Mouse (Mus musculus) lung, embryonic 14.5 days (tissue): ENCODE data around the gene Nudcd2. TPM values are rescaled to one million over a fixed set of nuclear protein-coding genes. Genes with fewer than 3 reads are reported as not detected.

ENCODE experiments used
- ATAC-seq: fragments of 200-750 bp; cut with Nextera tagmentation; 2 replicates; pipeline ENCODE4 v1.8.0; 2017; ENCODE audit warnings: mild to moderate bottlenecking, moderate TSS enrichment, moderate library complexity; ENCODE audit not compliant: insufficient read depth
- DNase-seq: peaks from one replicate; pipeline ENCODE4 v3.0.0-alpha.2; 2015
- H3K27ac ChIP-seq: fragments of 300-500 bp; sonication (generic); 2 replicates; pipeline ENCODE4 v1.5.1; 2014; ENCODE audit warnings: low read depth, mild to moderate bottlenecking, moderate library complexity
- H3K27me3 ChIP-seq: fragments of 300-500 bp; sonication (generic); 2 replicates; pipeline ENCODE4 v1.6.1; 2014; ENCODE audit warnings: low read length, control low read depth; ENCODE audit not compliant: insufficient read depth
- H3K36me3 ChIP-seq: fragments of 300-500 bp; sonication (generic); 2 replicates; pipeline ENCODE4 v1.6.1; 2014; ENCODE audit warnings: control low read depth; ENCODE audit not compliant: insufficient read depth
- H3K4me1 ChIP-seq: fragments of 300-500 bp; sonication (generic); 2 replicates; pipeline ENCODE4 v1.6.1; 2014; ENCODE audit warnings: antibody characterized with exemption, control low read depth; ENCODE audit not compliant: insufficient read depth
- H3K4me2 ChIP-seq: fragments of 300-500 bp; sonication (generic); 2 replicates; pipeline ENCODE4 v1.6.1; 2014; ENCODE audit warnings: mild to moderate bottlenecking
- H3K4me3 ChIP-seq: fragments of 300-500 bp; sonication (generic); 2 replicates; pipeline ENCODE4 v1.5.1; 2014; ENCODE audit warnings: low read depth, low read length
- H3K9ac ChIP-seq: fragments of 300-500 bp; sonication (generic); 2 replicates; pipeline ENCODE4 v1.6.1; 2014
- H3K9me3 ChIP-seq: fragments of 300-500 bp; sonication (generic); 2 replicates; pipeline ENCODE4 v1.6.1; 2016; ENCODE audit warnings: low read depth, low read length, control low read depth
- CTCF ChIP-seq: IDR thresholded peaks from 2 replicates; pipeline ENCODE4 v1.5.1; 2016; ENCODE audit warnings: antibody characterized with exemption, low read depth
- WGBS: fragments of 180-500 bp; shearing (Covaris S2); extraction: QIAGEN DNeasy Blood & Tissue Kit; methylation state at CpG from one replicate; pipeline ENCODE4 v1.1.7; 2014; 5-methylcytosine and 5-hydroxymethylcytosine counted together
- polyA plus RNA-seq: library from polyadenylated mRNA; unstranded; fragments of >200 nt; fragmentation: Nextera tagmentation; extraction: Ambion mirVana; gene quantifications from 2 replicates; pipeline ENCODE4 v1.2.1, GENCODE M21; 2014

Nudcd2 gene
- polyA plus RNA-seq, 1 experiment from 2014 or later: 167 TPM

DNA sequence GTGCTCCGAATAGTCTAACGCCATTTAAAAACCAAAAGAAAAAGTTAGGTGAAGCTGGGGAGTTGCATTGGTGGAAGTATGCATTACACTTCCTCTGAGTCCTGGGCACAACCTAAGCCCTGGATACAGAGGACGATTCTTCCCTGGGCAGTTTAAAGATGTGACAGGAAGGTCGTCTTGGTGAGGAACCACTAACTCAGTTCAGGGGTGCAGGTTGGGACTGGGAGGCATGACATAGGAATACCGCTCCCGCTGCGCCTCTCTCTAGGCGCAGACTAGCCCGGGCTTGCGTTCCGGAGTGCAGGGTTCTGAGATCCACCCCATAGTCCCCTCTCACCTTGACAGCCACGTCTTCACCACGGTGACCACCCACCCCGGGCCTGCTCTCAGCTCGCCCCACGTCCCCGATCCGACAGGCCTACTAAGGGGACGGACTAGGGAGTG lies 21.2 kb downstream of the Nudcd2 start:
- peak overlapping the region; percentile 82 for H3K9ac ChIP-seq
- no peak for TF ChIP-seq CTCF
- DNase-seq (peak; percentile 30), ATAC-seq (no peak; the same call in 1 of the 2 replicates)
- H3K4me1 ChIP-seq: no peaks in the 10 kb centered on the region
- H3K4me3 ChIP-seq: peak overlapping the region; percentile 75
- peaks cover 10% of the 10 kb centered on the region for H3K36me3 ChIP-seq
- peak overlapping the region; percentile 64 for H3K4me2 ChIP-seq
- no peaks in the 10 kb centered on the region for H3K9me3 ChIP-seq
- no peaks in the 10 kb centered on the region for H3K27me3 ChIP-seq
- peak overlapping the region; percentile 6; the same call in 1 of the 2 replicates for H3K27ac ChIP-seq
- WGBS: 2% methylated on average over 19 of the region's 19 CpGs

GRCm38 (mm10) chr11:40755109-40755627 lies 21.7 kb downstream of the Nudcd2 start, which contains the start of gene Ccng1:
TSS of gene Ccng1 (minus strand) at chr11:40755311.
- no peaks in the 10 kb centered on the region for H3K9me3 ChIP-seq
- ATAC-seq: peak; percentile 99
- H3K36me3 ChIP-seq: 0 out of 2 replicates have a peak, but pooled peaks cover 6% of the 10 kb centered on the region
- H3K4me2 ChIP-seq: peak within 1 kb of the TSS; percentile 64
- under 1% methylated on average over 25 of the region's 25 CpGs for WGBS
- H3K4me1 ChIP-seq: no peaks in the 10 kb centered on the region
- peak; percentile 97 for DNase-seq
- peak within 1 kb of the TSS; percentile 82 for H3K9ac ChIP-seq
- H3K27me3 ChIP-seq: no peaks in the 10 kb centered on the region
- H3K4me3 ChIP-seq: peak within 1 kb of the TSS; percentile 75
- no peak for TF ChIP-seq CTCF
- peak within 1 kb of the TSS; percentile 6; the same call in 1 of the 2 replicates for H3K27ac ChIP-seq

DNA sequence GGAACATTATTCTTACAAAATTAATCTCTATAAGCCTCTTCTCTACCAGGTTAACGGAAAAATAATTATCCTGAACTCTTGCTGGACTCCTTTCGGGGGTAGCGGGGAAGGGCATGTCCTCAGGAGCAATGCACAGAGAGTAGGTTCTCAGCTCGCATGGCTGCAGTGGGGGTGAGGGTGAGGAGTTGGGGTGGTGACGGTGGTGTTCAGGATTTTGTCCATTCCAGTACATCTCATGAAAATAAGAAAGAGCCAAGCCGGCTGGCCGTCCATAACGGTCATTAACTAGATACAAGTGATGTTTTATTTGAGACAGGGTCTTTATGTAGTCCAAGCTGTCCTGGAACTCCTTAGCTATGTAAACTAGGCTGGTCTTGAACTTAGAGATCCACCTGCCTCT lies 22.5 kb downstream of the Nudcd2 start:
- H3K9me3 ChIP-seq: no peaks in the 10 kb centered on the region
- H3K4me2 ChIP-seq: peak overlapping the region; percentile 64
- no peak overlapping the region for H3K4me3 ChIP-seq
- no peak overlapping the region for H3K27ac ChIP-seq
- H3K27me3 ChIP-seq: no peaks in the 10 kb centered on the region
- no peak overlapping the region for H3K9ac ChIP-seq
- H3K4me1 ChIP-seq: no peaks in the 10 kb centered on the region
- ATAC-seq (no peak), DNase-seq (no peak)
- 84% methylated on average over 8 of the region's 8 CpGs for WGBS
- H3K36me3 ChIP-seq: no peaks in the 10 kb centered on the region
- no peak for TF ChIP-seq CTCF

GRCm38 (mm10) chr11:40759896-40760295 lies 26.4 kb downstream of the Nudcd2 start:
- 84% methylated on average over 8 of the region's 8 CpGs for WGBS
- ATAC-seq (no peak), DNase-seq (no peak)
- no peaks in the 10 kb centered on the region for H3K9me3 ChIP-seq
- no peaks in the 10 kb centered on the region for H3K36me3 ChIP-seq
- no peaks in the 10 kb centered on the region for H3K27me3 ChIP-seq
- no peak overlapping the region for H3K27ac ChIP-seq
- no peak overlapping the region for H3K9ac ChIP-seq
- no peak overlapping the region for H3K4me3 ChIP-seq
- no peaks in the 10 kb centered on the region for H3K4me1 ChIP-seq
- H3K4me2 ChIP-seq: no peak overlapping the region
- no peak for TF ChIP-seq CTCF

DNA sequence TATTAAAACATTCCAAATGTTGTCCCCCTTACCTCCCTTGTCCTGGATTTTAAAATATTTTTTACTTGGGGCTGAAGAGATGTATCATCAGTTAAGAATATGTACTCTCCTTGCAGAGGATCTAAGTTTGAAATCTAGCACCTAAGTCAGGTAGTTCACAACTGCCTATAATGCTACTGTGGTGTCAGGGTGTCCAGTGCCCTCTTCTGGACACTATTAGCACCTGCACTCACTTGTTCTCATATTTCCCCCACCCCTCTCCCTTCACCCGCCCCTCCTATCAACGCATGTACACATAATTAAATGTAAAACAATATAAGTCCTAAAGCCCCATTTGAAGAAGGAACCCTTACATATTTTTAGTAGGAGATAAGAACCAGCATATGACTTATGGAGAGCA lies 29.9 kb downstream of the Nudcd2 start:
- Histone ChIP-seq H3K4me3 (no peak overlapping the region), H3K4me1 (no peaks in the 10 kb centered on the region), H3K9ac (no peak overlapping the region), H3K27me3 (no peaks in the 10 kb centered on the region), H3K4me2 (no peak overlapping the region), H3K27ac (no peak overlapping the region), H3K36me3 (no peaks in the 10 kb centered on the region), H3K9me3 (no peaks in the 10 kb centered on the region)
- WGBS: 25% methylated on average over 2 of the region's 2 CpGs
- DNase-seq (peak; percentile 23), ATAC-seq (peak; percentile 44)
- peak; percentile 52 for TF ChIP-seq CTCF

DNA sequence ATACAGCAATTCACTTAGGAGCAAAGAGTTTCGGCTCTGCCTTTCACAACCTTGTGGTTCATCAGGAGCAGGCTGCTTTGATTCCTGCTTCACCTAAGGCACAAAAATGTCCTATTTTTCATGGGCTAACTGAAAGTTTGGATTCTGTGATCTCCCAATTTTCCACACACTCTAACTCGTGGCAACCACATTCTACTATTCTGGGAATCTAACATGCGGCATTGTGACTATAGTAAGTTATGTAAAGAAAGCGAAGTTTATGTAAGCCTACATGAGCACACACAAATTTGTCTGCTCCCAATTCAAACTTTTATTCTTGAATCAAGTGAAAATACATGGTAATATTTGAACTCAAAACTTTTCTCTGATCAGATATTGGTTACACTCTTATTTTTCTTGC lies 31.2 kb downstream of the Nudcd2 start:
- WGBS: 74% methylated on average over 4 of the region's 4 CpGs
- H3K4me1 ChIP-seq: no peaks in the 10 kb centered on the region
- no peaks in the 10 kb centered on the region for H3K27me3 ChIP-seq
- H3K27ac ChIP-seq: no peak overlapping the region
- H3K4me2 ChIP-seq: no peak overlapping the region
- no peak for TF ChIP-seq CTCF
- H3K9ac ChIP-seq: no peak overlapping the region
- no peaks in the 10 kb centered on the region for H3K9me3 ChIP-seq
- no peak overlapping the region for H3K4me3 ChIP-seq
- DNase-seq: no peak
- no peak for ATAC-seq
- H3K36me3 ChIP-seq: no peaks in the 10 kb centered on the region

GRCm38 (mm10) chr11:40775315-40776269 lies 42.1 kb downstream of the Nudcd2 start:
- DNase-seq: peak; percentile 88
- no peak overlapping the region for H3K4me2 ChIP-seq

More at GRCm38 (mm10) chr11:40775315-40776269, 42.1 kb downstream of the Nudcd2 start:
- H3K27ac ChIP-seq: no peak overlapping the region
- no peak overlapping the region for H3K4me3 ChIP-seq
- 44% methylated on average over 12 of the region's 12 CpGs for WGBS
- H3K9me3 ChIP-seq: no peaks in the 10 kb centered on the region
- ATAC-seq: no peak
- H3K27me3 ChIP-seq: no peaks in the 10 kb centered on the region
- H3K9ac ChIP-seq: no peak overlapping the region
- peak; percentile 71 for TF ChIP-seq CTCF
- no peaks in the 10 kb centered on the region for H3K36me3 ChIP-seq
- H3K4me1 ChIP-seq: no peaks in the 10 kb centered on the region
